Mouse (Mus musculus) neutrophil, adult 5-6 weeks (primary cell): ENCODE data around the gene Fzd5. TPM values are rescaled to one million over a fixed set of nuclear protein-coding genes. Genes with fewer than 3 reads are reported as not detected.

Experiments used
- ATAC-seq: fragments of 151-379, 151-347 bp; 2 replicates; pipeline ENCODE4 v1.8.0; 2017; ENCODE audit warnings: mild to moderate bottlenecking, moderate TSS enrichment; ENCODE audit not compliant: insufficient number of reproducible peaks, poor library complexity, low FRiP score, severe bottlenecking; ENCODE audit errors: extremely low read depth
- total RNA-seq: library from RNA; stranded (forward); fragments of 200-1000 nt; gene quantifications from 2 replicates; pipeline ENCODE4 v1.2.3, GENCODE M21; 2017

The Fzd5 gene
- total RNA-seq, 1 experiment from 2014 or later, result 4.2 TPM

- no peak for ATAC-seq
Measured at GRCm38 (mm10) chr1:64691121-64691551, 46.4 kb downstream of the Fzd5 start.

- ATAC-seq, result peak; percentile 98
Measured at GRCm38 (mm10) chr1:64690213-64691013, 47.1 kb downstream of the Fzd5 start, which contains the start of gene Ccnyl1. Ccnyl1 (plus strand) TSS chr1:64690455.

GRCm38 (mm10) chr1:64689561-64690212 is 47.9 kb downstream of the Fzd5 start:
- ATAC-seq, result no peak

GRCm38 (mm10) chr1:64688046-64688445 is 49.5 kb downstream of the Fzd5 start:
- ATAC-seq, result no peak

- no peak for ATAC-seq
Measured at GRCm38 (mm10) chr1:64684440-64684839, 53.1 kb downstream of the Fzd5 start.

GRCm38 (mm10) chr1:64683039-64683438 is 54.5 kb downstream of the Fzd5 start:
- no peak for ATAC-seq

- no peak for ATAC-seq
Measured at GRCm38 (mm10) chr1:64681499-64681898, 56.1 kb downstream of the Fzd5 start.

Other genes with a start within 250 kb of the Fzd5 start
- gene Creb1, start 205.1 kb downstream of the Fzd5 start, total RNA-seq, result 141 and 155 TPM in 2 replicates
- 4.1 and 5.0 TPM in 2 replicates for gene Mettl21a, start 120.5 kb downstream of the Fzd5 start, total RNA-seq
- gene Ccnyl1, start 47.3 kb downstream of the Fzd5 start, total RNA-seq, result 19.5 and 24.0 TPM in 2 replicates
- 60.1 and 63.2 TPM in 2 replicates for gene Plekhm3, start 219.1 kb upstream of the Fzd5 start, total RNA-seq